Mouse (Mus musculus) stomach, postnatal 0 days (tissue): Measurements from ENCODE around the gene Cfap77. TPM values are rescaled to one million over a fixed set of nuclear protein-coding genes. Genes with fewer than 3 reads are reported as not detected.
"Not testable (repeated sequence)": the region's sequence is repeated elsewhere in the genome, so short reads cannot be mapped to it uniquely, and the experiment has no call there.

Source experiments
- ATAC-seq: fragments of 200-750 bp; cut with Nextera tagmentation; 2 replicates; pipeline ENCODE4 v1.8.0; 2017; ENCODE audit not compliant: low FRiP score, low TSS enrichment
- DNase-seq: peaks from one replicate; pipeline ENCODE4 v3.0.0-alpha.2; 2016; ENCODE audit warnings: low spot score
- H3K27ac ChIP-seq: fragments of 300-500 bp; sonication (generic); replicated peaks from 2 replicates; pipeline ENCODE4 v1.5.1; 2014; ENCODE audit warnings: mild to moderate bottlenecking, control low read depth
- H3K27me3 ChIP-seq: fragments of 300-500 bp; sonication (generic); 2 replicates; pipeline ENCODE4 v1.6.1; 2014; ENCODE audit warnings: low read length; ENCODE audit not compliant: control insufficient read depth, insufficient read depth
- H3K36me3 ChIP-seq: fragments of 300-500 bp; sonication (generic); 2 replicates; pipeline ENCODE4 v1.6.1; 2014; ENCODE audit warnings: low read length, mixed read lengths; ENCODE audit not compliant: control insufficient read depth, insufficient read depth
- H3K4me1 ChIP-seq: fragments of 300-500 bp; sonication (generic); replicated peaks from 2 replicates; pipeline ENCODE4 v1.6.1; 2014; ENCODE audit warnings: antibody characterized with exemption; ENCODE audit not compliant: control insufficient read depth, insufficient read depth
- H3K4me2 ChIP-seq: fragments of 300-500 bp; sonication (generic); replicated peaks from 2 replicates; pipeline ENCODE4 v1.6.1; 2014; ENCODE audit warnings: low read depth, mild to moderate bottlenecking, control low read depth, moderate library complexity
- H3K4me3 ChIP-seq: fragments of 300-500 bp; sonication (generic); 2 replicates; pipeline ENCODE4 v1.5.1; 2014; ENCODE audit warnings: low read depth, low read length, control low read depth
- H3K9ac ChIP-seq: fragments of 300-500 bp; sonication (generic); 2 replicates; pipeline ENCODE4 v1.6.1; 2014; ENCODE audit warnings: mild to moderate bottlenecking, low read length, control low read depth, mixed read lengths
- H3K9me3 ChIP-seq: fragments of 300-500 bp; sonication (generic); 2 replicates; pipeline ENCODE4 v1.6.1; 2016; ENCODE audit warnings: low read length; ENCODE audit not compliant: control insufficient read depth
- CTCF ChIP-seq: IDR thresholded peaks from 2 replicates; pipeline ENCODE4 v1.5.1; 2016; ENCODE audit warnings: antibody characterized with exemption, low read depth, mild to moderate bottlenecking, moderate library complexity
- EP300 ChIP-seq: optimal IDR thresholded peaks from 2 replicates; pipeline ENCODE3; 2016; ENCODE audit warnings: antibody characterized with exemption
- WGBS: fragments of 180-500 bp; shearing (Covaris S2); extraction: QIAGEN DNeasy Blood & Tissue Kit; methylation state at CpG from one replicate; pipeline ENCODE4 v1.1.7; 2014; 5-methylcytosine and 5-hydroxymethylcytosine counted together
- polyA plus RNA-seq: library from polyadenylated mRNA; unstranded; fragments of >200 nt; fragmentation: Nextera tagmentation; extraction: Ambion mirVana; gene quantifications from 2 replicates; pipeline ENCODE4 v1.2.1, GENCODE M21; 2015

The Cfap77 gene
- polyA plus RNA-seq, 1 experiment from 2014 or later: 0.11 TPM

DNA sequence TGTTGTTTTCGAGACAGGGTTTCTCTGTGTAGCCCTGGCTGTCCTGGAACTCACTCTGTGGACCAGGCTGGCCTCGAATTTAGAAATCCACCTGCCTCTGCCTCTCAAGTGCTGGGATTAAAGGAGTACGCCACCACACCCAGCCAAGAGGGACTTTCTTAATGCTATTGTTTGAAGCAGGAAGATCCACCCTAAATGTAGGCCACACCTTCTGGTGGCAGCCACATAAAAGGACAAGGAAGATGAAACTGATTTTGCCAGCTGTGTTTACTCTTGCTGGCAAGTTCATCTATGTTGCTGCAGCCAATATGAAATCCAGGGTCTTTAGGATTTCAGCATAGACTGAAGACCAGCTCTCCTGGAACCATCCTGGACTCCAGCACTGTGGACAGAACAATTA is 42.6 kb upstream of the Cfap77 start:
- no peak overlapping the region for H3K4me2 ChIP-seq
- no peak for DNase-seq
- no peak overlapping the region for H3K4me3 ChIP-seq
- H3K27me3 ChIP-seq: no peaks in the 10 kb centered on the region
- no peak for TF ChIP-seq CTCF
- TF ChIP-seq EP300: no peak
- no peak overlapping the region for H3K27ac ChIP-seq
- no peak for ATAC-seq
- WGBS: 86% methylated on average over 3 of the region's 3 CpGs
- H3K9ac ChIP-seq: no peak overlapping the region
- H3K36me3 ChIP-seq: no peaks in the 10 kb centered on the region
- H3K9me3 ChIP-seq: no peaks in the 10 kb centered on the region
- H3K4me1 ChIP-seq: no peaks in the 10 kb centered on the region

DNA sequence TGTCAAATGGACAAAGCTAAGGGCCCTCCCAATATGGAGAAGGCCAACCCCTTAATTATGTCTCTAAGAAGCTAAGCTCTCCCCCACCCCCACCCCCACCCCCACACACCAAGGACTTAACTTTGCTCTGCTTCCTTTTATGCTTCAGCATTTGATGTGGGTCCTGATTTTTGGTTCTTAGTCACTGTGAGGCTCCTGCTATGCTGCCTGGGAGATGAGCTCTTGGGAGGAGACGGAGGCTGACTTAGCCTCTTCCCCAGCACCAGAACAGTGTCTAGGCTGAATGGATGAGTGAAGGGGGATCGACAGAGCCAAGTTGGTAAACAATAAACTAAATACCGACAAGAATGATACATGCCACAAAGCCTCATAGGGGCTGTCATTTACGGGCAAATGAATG is 41.9 kb upstream of the Cfap77 start:
- ATAC-seq: no peak
- H3K36me3 ChIP-seq: no peaks in the 10 kb centered on the region
- H3K4me3 ChIP-seq: no peak overlapping the region
- no peaks in the 10 kb centered on the region for H3K27me3 ChIP-seq
- H3K27ac ChIP-seq: no peak overlapping the region
- TF ChIP-seq EP300 (no peak), CTCF (no peak)
- no peak for DNase-seq
- no peak overlapping the region for H3K4me2 ChIP-seq
- 71% methylated on average over 4 of the region's 4 CpGs for WGBS
- H3K9ac ChIP-seq: no peak overlapping the region
- H3K4me1 ChIP-seq: no peaks in the 10 kb centered on the region
- no peaks in the 10 kb centered on the region for H3K9me3 ChIP-seq

GRCm38 (mm10) chr2:29095674-29096073 is 40.8 kb upstream of the Cfap77 start:
- TF ChIP-seq CTCF (no peak), EP300 (no peak)
- no peaks in the 10 kb centered on the region for H3K27me3 ChIP-seq
- no peak overlapping the region for H3K27ac ChIP-seq
- WGBS: 79% methylated on average over 8 of the region's 8 CpGs
- H3K4me3 ChIP-seq: no peak overlapping the region
- DNase-seq: no peak
- no peak overlapping the region for H3K4me2 ChIP-seq
- no peaks in the 10 kb centered on the region for H3K36me3 ChIP-seq
- no peak for ATAC-seq
- H3K4me1 ChIP-seq: no peaks in the 10 kb centered on the region
- H3K9me3 ChIP-seq: no peaks in the 10 kb centered on the region
- no peak overlapping the region for H3K9ac ChIP-seq

DNA sequence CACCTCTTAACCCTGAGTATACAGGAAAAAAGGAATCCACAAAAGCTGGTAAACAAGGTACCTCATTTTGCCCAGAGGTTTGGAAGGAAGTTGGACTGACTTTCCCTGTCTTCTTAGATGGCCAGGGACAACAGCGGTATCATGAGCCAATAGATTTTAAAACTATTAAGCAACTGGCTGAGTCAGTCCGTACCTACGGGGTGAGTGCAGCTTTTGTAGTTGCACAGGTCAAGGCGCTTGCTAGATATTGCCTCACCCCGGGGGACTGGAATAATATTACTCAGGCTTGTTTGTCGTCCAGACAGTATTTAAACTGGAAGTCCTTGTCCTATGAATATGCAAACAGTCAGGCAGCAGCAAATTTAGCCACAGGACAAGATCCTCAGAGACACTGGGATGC is 34.4 kb upstream of the Cfap77 start:
- WGBS: 67% methylated on average over 6 of the region's 6 CpGs
- H3K9ac ChIP-seq: not testable (repeated sequence)

GRCm38 (mm10) chr2:29086026-29086425 is 31.2 kb upstream of the Cfap77 start:
- no peak for DNase-seq
- no peak overlapping the region for H3K4me3 ChIP-seq
- no peaks in the 10 kb centered on the region for H3K27me3 ChIP-seq
- WGBS: 97% methylated on average over 7 of the region's 7 CpGs
- H3K9ac ChIP-seq: no peak overlapping the region
- H3K9me3 ChIP-seq: no peaks in the 10 kb centered on the region
- no peak overlapping the region for H3K4me2 ChIP-seq
- TF ChIP-seq CTCF (no peak), EP300 (no peak)
- no peak overlapping the region for H3K27ac ChIP-seq
- peaks cover 2% of the 10 kb centered on the region; the same call in 1 of the 2 replicates for H3K36me3 ChIP-seq
- ATAC-seq: no peak
- no peaks in the 10 kb centered on the region for H3K4me1 ChIP-seq

More for the DNA sequence above, 34.4 kb upstream of the Cfap77 start:
- DNase-seq, H3K36me3 ChIP-seq, H3K27ac ChIP-seq, H3K9me3 ChIP-seq, H3K4me2 ChIP-seq, H3K27me3 ChIP-seq, H3K4me1 ChIP-seq, ATAC-seq, H3K4me3 ChIP-seq: not testable (repeated sequence)

DNA sequence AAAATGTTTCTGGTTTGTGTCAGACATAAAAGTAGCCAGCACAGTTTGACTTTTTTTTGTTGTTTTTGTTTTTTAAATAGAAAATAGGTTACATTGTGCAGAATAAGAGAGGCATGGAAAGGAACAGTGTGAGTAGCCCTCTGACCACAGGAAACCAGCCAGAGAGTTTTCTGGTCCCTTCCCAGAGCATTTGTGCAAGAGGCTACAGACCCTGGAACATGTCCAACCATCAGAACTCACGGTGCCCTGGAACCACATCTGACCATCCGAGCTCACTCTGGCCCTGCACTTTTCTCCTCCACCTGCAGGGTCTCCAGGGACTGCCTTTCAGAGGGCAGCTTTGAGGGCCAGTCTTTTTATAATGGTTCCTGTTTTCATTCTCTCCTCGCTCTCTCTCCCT is 27.1 kb upstream of the Cfap77 start:
- 76% methylated on average over 3 of the region's 3 CpGs for WGBS
- peaks cover 10% of the 10 kb centered on the region for H3K36me3 ChIP-seq

More for the DNA sequence above, 27.1 kb upstream of the Cfap77 start:
- H3K27ac ChIP-seq: no peak overlapping the region
- no peak overlapping the region for H3K4me2 ChIP-seq
- no peak overlapping the region for H3K4me3 ChIP-seq
- ATAC-seq (no peak), DNase-seq (no peak)
- TF ChIP-seq CTCF (0 out of 2 replicates have a peak, but pooled peaks have one; percentile 6), EP300 (no peak)
- H3K9ac ChIP-seq: no peak overlapping the region
- no peaks in the 10 kb centered on the region for H3K9me3 ChIP-seq
- no peaks in the 10 kb centered on the region for H3K4me1 ChIP-seq
- H3K27me3 ChIP-seq: no peaks in the 10 kb centered on the region
